Mouse (Mus musculus) forebrain, embryonic 14.5 days (tissue): Measurements from ENCODE around the gene Lsmem1. TPM values are rescaled to one million over a fixed set of nuclear protein-coding genes. Genes with fewer than 3 reads are reported as not detected.
A peak's percentile ranks its signal among the peaks of the same experiment; 100 is the strongest.

ENCODE experiments used
- ATAC-seq: fragments of 200-750 bp; cut with Nextera tagmentation; 2 replicates; pipeline ENCODE4 v1.8.0; 2017; ENCODE audit warnings: mild to moderate bottlenecking, moderate library complexity
- DNase-seq: peaks from one replicate; pipeline ENCODE4 v3.0.0-alpha.2; 2015; ENCODE audit warnings: low spot score
- H3K27ac ChIP-seq: fragments of 300-500 bp; sonication (generic); 2 replicates; pipeline ENCODE4 v1.5.1; 2014; ENCODE audit warnings: low read depth, mild to moderate bottlenecking, control low read depth, low read length, moderate library complexity
- H3K27me3 ChIP-seq: fragments of 300-500 bp; sonication (generic); replicated peaks from 2 replicates; pipeline ENCODE4 v1.6.1; 2014; ENCODE audit warnings: low read length, control low read depth, mixed read lengths; ENCODE audit not compliant: control insufficient read depth, insufficient read depth
- H3K36me3 ChIP-seq: fragments of 300-500 bp; sonication (generic); 2 replicates; pipeline ENCODE4 v1.6.1; 2014; ENCODE audit warnings: low read length, control low read depth; ENCODE audit not compliant: control insufficient read depth, insufficient read depth
- H3K4me1 ChIP-seq: fragments of 300-500 bp; sonication (generic); 2 replicates; pipeline ENCODE4 v1.6.1; 2014; ENCODE audit warnings: antibody characterized with exemption, low read length, control low read depth; ENCODE audit not compliant: control insufficient read depth, insufficient read depth
- H3K4me2 ChIP-seq: fragments of 300-500 bp; sonication (generic); 2 replicates; pipeline ENCODE4 v1.6.1; 2014; ENCODE audit warnings: mild to moderate bottlenecking, control low read depth, low read length
- H3K4me3 ChIP-seq: fragments of 300-500 bp; sonication (generic); 2 replicates; pipeline ENCODE4 v1.5.1; 2014; ENCODE audit warnings: low read depth, low read length, control low read depth
- H3K9ac ChIP-seq: fragments of 300-500 bp; sonication (generic); 2 replicates; pipeline ENCODE4 v1.6.1; 2014; ENCODE audit warnings: mild to moderate bottlenecking, low read length, control low read depth, moderate library complexity
- H3K9me3 ChIP-seq: fragments of 300-500 bp; sonication (generic); replicated peaks from 2 replicates; pipeline ENCODE4 v1.6.1; 2016; ENCODE audit warnings: low read length, control low read depth, mixed read lengths; ENCODE audit not compliant: control insufficient read depth
- WGBS: fragments of 180-500 bp; shearing (Covaris S2); extraction: QIAGEN DNeasy Blood & Tissue Kit; methylation state at CpG from one replicate; pipeline ENCODE4 v1.1.7; 2014; 5-methylcytosine and 5-hydroxymethylcytosine counted together
- polyA plus RNA-seq: library from polyadenylated mRNA; unstranded; fragments of >200 nt; fragmentation: Nextera tagmentation; extraction: Ambion mirVana; gene quantifications from 2 replicates; pipeline ENCODE4 v1.2.1, GENCODE M21; 2014

The Lsmem1 gene
- polyA plus RNA-seq, 1 experiment from 2014 or later: not detected

DNA sequence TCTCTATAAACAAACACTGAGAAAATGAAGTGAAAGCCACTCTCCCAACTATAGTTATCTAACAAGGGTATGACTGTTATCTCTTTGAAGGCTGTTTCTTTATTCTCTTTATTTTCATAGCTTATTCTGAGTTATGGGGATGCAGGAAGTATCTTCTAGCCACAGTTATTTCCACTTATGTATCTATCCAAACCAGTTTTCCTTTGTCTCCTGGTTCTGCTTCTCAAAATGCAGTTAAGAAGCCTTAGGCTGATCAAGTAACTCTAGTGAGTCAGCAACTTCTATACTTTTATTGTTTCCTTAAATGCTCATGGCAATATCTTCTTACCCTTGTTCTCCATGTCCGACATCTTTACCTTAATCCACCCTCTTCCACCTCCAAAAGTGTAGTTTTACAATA, 32.9 kb upstream of the Lsmem1 start:
- no peaks in the 10 kb centered on the region for H3K36me3 ChIP-seq
- H3K4me1 ChIP-seq: no peaks in the 10 kb centered on the region
- ATAC-seq (no peak), DNase-seq (no peak)
- H3K27me3 ChIP-seq: no peaks in the 10 kb centered on the region
- H3K4me3 ChIP-seq: no peak overlapping the region
- no peak overlapping the region for H3K27ac ChIP-seq
- H3K4me2 ChIP-seq: no peak overlapping the region
- whole genome bisulfite sequencing: 87% methylated on average over 1 of the region's 1 CpGs
- H3K9ac ChIP-seq: no peak overlapping the region
- H3K9me3 ChIP-seq: no peaks in the 10 kb centered on the region

DNA sequence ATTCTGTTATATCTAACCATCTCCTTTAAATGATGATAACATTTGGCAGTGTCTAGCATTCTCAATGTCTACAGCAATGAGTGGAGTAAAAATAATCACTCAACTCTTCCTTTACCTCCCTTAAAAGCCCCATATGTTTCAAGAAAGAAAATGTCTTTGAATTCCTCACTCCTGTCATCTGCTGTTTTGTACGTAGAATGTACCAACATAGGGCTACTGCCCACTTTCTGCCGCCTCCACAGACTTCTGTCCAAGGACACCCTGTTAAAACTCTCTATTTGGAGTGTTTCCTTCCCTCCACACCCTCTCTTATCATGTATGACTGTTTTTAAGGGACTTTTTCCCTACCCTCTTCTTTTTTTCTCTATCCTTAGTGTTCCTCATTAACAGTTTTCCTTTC, 32.3 kb upstream of the Lsmem1 start:
- no peaks in the 10 kb centered on the region for H3K4me1 ChIP-seq
- WGBS: 91% methylated on average over 2 of the region's 2 CpGs
- no peaks in the 10 kb centered on the region for H3K9me3 ChIP-seq
- H3K9ac ChIP-seq: no peak overlapping the region
- ATAC-seq (no peak), DNase-seq (no peak)
- H3K4me2 ChIP-seq: no peak overlapping the region
- no peak overlapping the region for H3K27ac ChIP-seq
- H3K4me3 ChIP-seq: no peak overlapping the region
- no peaks in the 10 kb centered on the region for H3K27me3 ChIP-seq
- H3K36me3 ChIP-seq: no peaks in the 10 kb centered on the region

- no peaks in the 10 kb centered on the region for H3K36me3 ChIP-seq
- no peaks in the 10 kb centered on the region for H3K9me3 ChIP-seq
- ATAC-seq (no peak), DNase-seq (no peak)
- H3K27me3 ChIP-seq: no peaks in the 10 kb centered on the region
- 92% methylated on average over 9 of the region's 9 CpGs for WGBS
- H3K9ac ChIP-seq: no peak overlapping the region
- H3K4me3 ChIP-seq: no peak overlapping the region
- H3K27ac ChIP-seq: no peak overlapping the region
- H3K4me1 ChIP-seq: peaks cover 20% of the 10 kb centered on the region
- no peak overlapping the region for H3K4me2 ChIP-seq
These were observed 25.0 kb upstream of the Lsmem1 start for GRCm38 (mm10) chr12:40224171-40224880.

DNA sequence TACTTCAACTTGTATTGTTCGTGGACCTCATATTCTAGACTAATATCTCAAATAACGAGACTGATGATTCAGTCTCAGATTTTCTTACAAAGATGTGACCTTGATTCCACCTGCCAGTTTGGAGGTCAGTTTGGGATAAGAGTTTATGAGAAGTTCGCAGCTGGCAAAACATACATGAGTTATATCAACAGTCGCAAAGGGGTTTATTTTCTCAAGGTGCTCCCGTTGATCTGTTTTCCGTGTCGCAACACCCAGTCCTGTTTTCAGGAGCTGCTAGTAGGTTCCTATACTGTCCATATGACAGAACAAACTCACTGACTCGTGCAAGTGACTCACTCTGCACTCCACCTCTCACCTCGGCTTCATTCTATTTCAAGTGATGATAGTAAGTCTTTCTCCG, 24.4 kb upstream of the Lsmem1 start:
- peak overlapping the region; percentile 98 for H3K4me3 ChIP-seq
- no peaks in the 10 kb centered on the region for H3K9me3 ChIP-seq
- H3K27me3 ChIP-seq: no peaks in the 10 kb centered on the region
- WGBS: 65% methylated on average over 10 of the region's 10 CpGs
- H3K27ac ChIP-seq: 0 out of 2 replicates have a peak overlapping the region, but pooled peaks have one; percentile 27
- H3K9ac ChIP-seq: peak overlapping the region; percentile 57
- H3K4me1 ChIP-seq: peaks cover 20% of the 10 kb centered on the region
- no peak for ATAC-seq
- H3K36me3 ChIP-seq: no peaks in the 10 kb centered on the region
- DNase-seq: no peak
- peak overlapping the region; percentile 65 for H3K4me2 ChIP-seq

- DNase-seq: peak; percentile 99
- Histone ChIP-seq H3K27ac (peak overlapping the region; percentile 91), H3K4me1 (peaks cover 20% of the 10 kb centered on the region), H3K9ac (peak overlapping the region; percentile 93), H3K36me3 (peaks cover 1% of the 10 kb centered on the region; the same call in 1 of the 2 replicates), H3K27me3 (no peaks in the 10 kb centered on the region), H3K9me3 (no peaks in the 10 kb centered on the region), H3K4me3 (peak overlapping the region; percentile 98), H3K4me2 (peak overlapping the region; percentile 69)
- WGBS: 0% methylated on average over 47 of the region's 47 CpGs
- peak; percentile 98 for ATAC-seq
These were observed 23.9 kb upstream of the Lsmem1 start for GRCm38 (mm10) chr12:40223082-40223619.

DNA sequence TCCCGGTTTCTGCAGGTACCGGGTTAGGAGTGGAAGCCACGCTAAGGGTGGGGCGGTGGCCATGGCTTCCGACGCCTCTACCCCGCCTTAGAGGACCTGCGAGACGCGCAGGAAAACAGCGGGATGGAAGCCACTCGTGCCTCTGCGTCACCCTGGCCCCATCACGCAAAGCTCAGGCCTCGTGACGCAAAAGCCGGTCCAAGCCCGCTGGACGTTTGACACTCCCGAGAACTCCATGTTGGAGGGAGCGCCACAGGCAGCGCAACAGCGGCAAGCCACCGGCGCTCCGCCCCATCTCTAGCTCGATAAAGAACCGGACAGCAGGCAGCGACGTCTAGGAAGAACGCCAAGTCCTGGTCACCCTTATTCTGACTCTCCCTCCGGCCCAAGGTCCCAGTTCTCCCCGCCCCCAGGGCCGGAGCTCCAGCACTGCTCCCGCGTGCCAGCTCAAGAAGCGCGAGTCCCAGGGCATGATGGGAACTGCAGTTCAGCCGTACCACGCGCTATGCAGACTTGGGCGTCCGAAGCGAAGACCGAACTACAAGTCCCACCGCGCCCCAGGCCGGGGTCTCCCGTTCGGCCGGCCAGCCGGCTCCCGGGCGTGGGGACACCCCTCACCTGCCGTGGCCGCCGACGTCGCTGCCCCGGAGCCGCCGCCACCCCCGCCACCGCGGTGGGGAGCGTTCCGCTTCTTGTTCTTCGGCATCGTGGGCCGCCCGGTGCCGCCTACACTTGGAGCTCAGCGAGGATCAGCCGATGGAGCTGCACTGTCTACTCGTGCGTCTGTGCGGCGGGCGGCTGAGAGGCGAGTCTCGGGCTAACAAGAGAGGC, 23.2 kb upstream of the Lsmem1 start:
- H3K36me3 ChIP-seq: peaks cover 5% of the 10 kb centered on the region; the same call in 1 of the 2 replicates
- H3K4me3 ChIP-seq: peak overlapping the region; percentile 98
- no peaks in the 10 kb centered on the region for H3K9me3 ChIP-seq
- no peaks in the 10 kb centered on the region for H3K27me3 ChIP-seq
- peak; percentile 95 for ATAC-seq
- DNase-seq: peak; percentile 98
- peaks cover 20% of the 10 kb centered on the region for H3K4me1 ChIP-seq
- peak overlapping the region; percentile 91 for H3K27ac ChIP-seq
- WGBS: under 1% methylated on average over 73 of the region's 81 CpGs
- H3K4me2 ChIP-seq: peak overlapping the region; percentile 69
- H3K9ac ChIP-seq: peak overlapping the region; percentile 93

DNA sequence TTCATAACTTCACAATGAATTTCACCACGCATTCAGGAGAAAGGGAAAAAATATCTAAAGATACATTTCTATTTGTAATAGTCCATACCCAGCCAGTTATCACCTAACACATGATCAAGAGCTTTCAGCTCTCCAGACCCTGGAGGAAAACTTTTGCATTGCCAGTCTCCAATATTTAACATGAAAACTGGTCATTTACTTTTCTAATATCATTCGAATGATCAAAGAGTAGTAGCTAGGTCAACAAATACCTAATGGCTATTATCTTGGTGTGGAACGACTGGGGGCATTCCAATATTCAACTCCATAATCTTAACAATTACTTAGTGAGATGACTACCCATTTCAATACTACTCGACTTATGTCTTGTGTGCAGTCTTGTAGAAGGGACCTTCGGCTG, 22.3 kb upstream of the Lsmem1 start:
- DNase-seq: no peak
- Histone ChIP-seq H3K27ac (no peak overlapping the region), H3K27me3 (no peaks in the 10 kb centered on the region), H3K9me3 (no peaks in the 10 kb centered on the region), H3K9ac (peak overlapping the region; percentile 93), H3K4me3 (peak overlapping the region; percentile 98), H3K4me1 (peaks cover 20% of the 10 kb centered on the region), H3K36me3 (peaks cover 9% of the 10 kb centered on the region), H3K4me2 (peak overlapping the region; percentile 69)
- WGBS: 13% methylated on average over 5 of the region's 5 CpGs
- ATAC-seq: no peak

DNA sequence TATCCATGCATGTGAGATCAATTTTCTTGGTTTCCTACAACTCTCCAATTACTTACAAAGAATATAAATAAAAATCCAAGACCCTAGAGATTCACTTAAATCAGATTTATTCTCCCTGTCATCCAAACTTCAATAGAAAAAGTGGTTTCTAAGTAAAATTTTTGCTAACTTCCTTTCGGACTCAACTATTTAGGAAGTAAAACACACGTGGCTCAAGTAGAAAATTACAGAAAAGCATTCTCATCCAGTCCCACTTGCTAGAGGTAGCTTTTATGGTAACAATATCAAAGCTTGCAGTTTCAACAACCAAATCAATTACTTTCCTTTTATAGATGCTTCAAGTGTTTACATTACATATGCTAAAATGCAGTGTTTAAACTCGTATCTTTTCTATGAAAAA, 21.6 kb upstream of the Lsmem1 start:
- Histone ChIP-seq H3K27me3 (no peaks in the 10 kb centered on the region), H3K9me3 (no peaks in the 10 kb centered on the region), H3K4me2 (peak overlapping the region; percentile 69), H3K4me3 (peak overlapping the region; percentile 98), H3K9ac (peak overlapping the region; percentile 93; the same call in 1 of the 2 replicates), H3K36me3 (peaks cover 15% of the 10 kb centered on the region), H3K27ac (no peak overlapping the region), H3K4me1 (peaks cover 20% of the 10 kb centered on the region)
- DNase-seq: no peak
- ATAC-seq: no peak
- 35% methylated on average over 3 of the region's 3 CpGs for WGBS
